Mouse (Mus musculus): ENCODE results near the gene Neurl2.

DNA sequence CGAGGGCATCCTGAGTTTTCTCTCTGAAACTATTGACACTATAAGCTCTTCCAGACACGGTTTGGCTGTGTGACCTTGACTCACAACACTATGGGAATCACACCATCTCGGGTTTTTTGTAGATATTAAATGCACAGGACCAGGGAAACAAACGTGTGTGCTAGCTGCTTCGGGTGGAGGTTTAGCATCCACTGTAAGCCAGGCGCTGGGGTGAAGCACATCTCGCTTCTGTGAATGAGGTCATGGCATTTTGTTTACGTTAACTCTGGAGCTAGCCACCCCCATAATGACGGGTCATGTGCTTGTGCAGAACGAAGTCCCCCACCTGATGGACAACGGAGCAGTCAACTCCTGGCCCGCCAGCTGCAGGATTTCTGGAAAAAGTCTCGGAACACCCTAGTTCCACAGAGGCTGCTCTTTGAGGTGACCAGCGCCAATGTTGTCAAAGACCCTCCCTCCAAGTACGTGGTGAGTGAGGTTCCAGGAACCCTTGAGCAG lies 46.8 kb downstream of the Neurl2 start:
- TF ChIP-seq ZC3H11A (IDR thresholded peaks at IDR 0.05; ENCODE audit: borderline replicate concordance, low read depth, low read length) = no peak
- TF ChIP-seq ZNF384 (IDR thresholded peaks at IDR 0.05; ENCODE audit: low read depth, low read length) = no peak
- no peak for TF ChIP-seq CHD2 (IDR thresholded peaks at IDR 0.05; ENCODE audit: low read depth, low read length)
- no peak for TF ChIP-seq HCFC1 (IDR thresholded peaks at IDR 0.05; ENCODE audit: borderline replicate concordance, insufficient read depth, low read length)

Measured in ES-E14 (cell line).